Mouse (Mus musculus): ENCODE measurements around the gene Nans. TPM values are rescaled to one million over a fixed set of nuclear protein-coding genes. Genes with fewer than 3 reads are reported as not detected.

The Nans gene
- polyA plus RNA-seq, 1 experiment from 2014 or later = 94.4 TPM

GRCm38 (mm10) chr4:46535840-46536361, 46.9 kb downstream of the Nans start, which contains the start of gene Trim14:
TSS of gene Trim14 (minus strand) at chr4:46536141.
- no peak within 1 kb of the TSS for H3K27ac ChIP-seq
- no peaks in the 10 kb centered on the region for H3K36me3 ChIP-seq
- no peak within 1 kb of the TSS for H3K9ac ChIP-seq
- H3K4me3 ChIP-seq = peak within 1 kb of the TSS; percentile 51
- under 1% methylated on average over 41 of the region's 46 CpGs for WGBS
- H3K4me1 ChIP-seq = peaks cover 20% of the 10 kb centered on the region
- H3K27me3 ChIP-seq = peaks cover 41% of the 10 kb centered on the region
- H3K4me2 ChIP-seq = peak within 1 kb of the TSS; percentile 85
- H3K9me3 ChIP-seq = no peaks in the 10 kb centered on the region
- ATAC-seq (ENCODE audit: insufficient number of reproducible peaks, low FRiP score, low TSS enrichment, low read depth) = 0 out of 2 replicates have a peak, but pooled peaks have one; percentile 31

- WGBS = 51% methylated on average over 9 of the region's 9 CpGs
- H3K9ac ChIP-seq = no peak overlapping the region
- no peak overlapping the region for H3K4me2 ChIP-seq
- H3K27ac ChIP-seq = no peak overlapping the region
- no peaks in the 10 kb centered on the region for H3K36me3 ChIP-seq
- H3K27me3 ChIP-seq = peaks cover 34% of the 10 kb centered on the region
- no peak for ATAC-seq (ENCODE audit: insufficient number of reproducible peaks, low FRiP score, low TSS enrichment, low read depth)
- no peak overlapping the region for H3K4me3 ChIP-seq
- peaks cover 16% of the 10 kb centered on the region for H3K4me1 ChIP-seq
- no peaks in the 10 kb centered on the region for H3K9me3 ChIP-seq
These were observed 50.1 kb downstream of the Nans start for GRCm38 (mm10) chr4:46539167-46539566.

DNA sequence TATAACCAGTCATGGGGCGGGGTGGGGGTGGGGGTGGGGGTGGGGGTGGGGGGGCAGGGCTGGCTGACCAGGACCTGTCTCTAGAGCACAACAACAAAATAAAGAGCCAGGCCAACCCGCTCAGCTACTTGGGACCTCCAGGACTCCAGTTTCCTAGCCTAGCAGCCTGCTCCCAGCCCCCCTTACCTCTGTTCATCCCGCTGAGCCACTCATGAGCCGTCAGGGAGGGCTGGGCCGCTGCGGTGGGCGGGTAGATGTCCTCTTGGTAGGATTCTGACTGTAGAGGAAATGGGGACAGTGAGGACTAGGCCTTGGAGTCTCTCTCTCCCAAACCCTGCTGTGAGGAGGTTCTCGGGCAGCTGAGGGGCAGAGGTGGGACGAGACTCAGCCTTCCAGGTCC, 52.7 kb downstream of the Nans start:
- WGBS = 59% methylated on average over 9 of the region's 9 CpGs
- H3K27me3 ChIP-seq = peaks cover 8% of the 10 kb centered on the region
- no peak overlapping the region for H3K4me2 ChIP-seq
- no peaks in the 10 kb centered on the region for H3K9me3 ChIP-seq
- no peak overlapping the region for H3K9ac ChIP-seq
- H3K4me3 ChIP-seq = no peak overlapping the region
- H3K36me3 ChIP-seq = no peaks in the 10 kb centered on the region
- peaks cover 3% of the 10 kb centered on the region; the same call in 1 of the 2 replicates for H3K4me1 ChIP-seq
- ATAC-seq (ENCODE audit: insufficient number of reproducible peaks, low FRiP score, low TSS enrichment, low read depth) = no peak
- H3K27ac ChIP-seq = no peak overlapping the region

DNA sequence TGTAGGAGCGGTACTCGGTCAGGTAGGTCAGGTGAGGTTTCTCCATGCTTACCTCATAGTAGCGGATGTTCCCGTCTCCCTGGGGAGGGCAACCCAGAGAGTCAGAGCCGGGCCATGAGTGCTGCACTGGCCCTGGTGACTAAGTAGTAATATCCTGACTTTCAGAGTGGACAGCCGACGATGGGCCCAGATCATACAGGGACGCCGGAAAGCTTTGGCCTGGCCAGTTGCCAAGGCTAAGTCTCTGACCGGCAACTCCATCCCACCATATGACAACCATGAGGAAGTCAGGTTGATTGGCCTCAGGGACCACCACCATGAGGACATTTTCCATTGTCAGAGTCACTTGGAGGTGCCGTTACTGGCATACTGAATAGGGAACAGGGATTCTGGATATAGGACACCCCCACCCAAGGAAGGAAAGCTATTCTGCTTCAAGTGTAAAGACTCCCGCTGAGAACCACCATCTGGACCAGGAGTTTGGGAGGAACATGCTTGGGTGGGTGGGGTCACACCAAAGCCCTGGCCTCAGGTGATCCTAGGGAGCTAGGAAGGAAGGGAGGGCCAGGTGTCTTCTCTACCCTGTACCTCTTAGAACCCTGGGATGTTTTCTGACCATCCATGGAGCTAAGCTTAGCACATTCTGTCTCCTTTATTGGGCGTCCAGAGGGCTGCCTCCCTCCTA, 54.5 kb downstream of the Nans start:
- no peak for ATAC-seq (ENCODE audit: insufficient number of reproducible peaks, low FRiP score, low TSS enrichment, low read depth)
- Histone ChIP-seq H3K9ac (no peak overlapping the region), H3K4me3 (no peak overlapping the region), H3K27me3 (no peaks in the 10 kb centered on the region), H3K27ac (no peak overlapping the region), H3K9me3 (no peaks in the 10 kb centered on the region), H3K4me1 (peaks cover 3% of the 10 kb centered on the region; the same call in 1 of the 2 replicates), H3K36me3 (no peaks in the 10 kb centered on the region), H3K4me2 (no peak overlapping the region)
- 85% methylated on average over 13 of the region's 13 CpGs for WGBS

- 52% methylated on average over 1 of the region's 1 CpGs for WGBS
- no peaks in the 10 kb centered on the region for H3K9me3 ChIP-seq
- no peak overlapping the region for H3K9ac ChIP-seq
- H3K36me3 ChIP-seq = no peaks in the 10 kb centered on the region
- H3K4me3 ChIP-seq = no peak overlapping the region
- no peaks in the 10 kb centered on the region for H3K4me1 ChIP-seq
- H3K27ac ChIP-seq = no peak overlapping the region
- no peak overlapping the region for H3K4me2 ChIP-seq
- ATAC-seq (ENCODE audit: insufficient number of reproducible peaks, low FRiP score, low TSS enrichment, low read depth) = no peak
- no peaks in the 10 kb centered on the region for H3K27me3 ChIP-seq
These were observed 55.3 kb downstream of the Nans start for GRCm38 (mm10) chr4:46544313-46544712.

GRCm38 (mm10) chr4:46545498-46545897, 56.5 kb downstream of the Nans start:
- Histone ChIP-seq H3K36me3 (no peaks in the 10 kb centered on the region), H3K4me3 (no peak overlapping the region), H3K27me3 (no peaks in the 10 kb centered on the region), H3K4me1 (no peaks in the 10 kb centered on the region), H3K27ac (no peak overlapping the region), H3K4me2 (no peak overlapping the region), H3K9me3 (no peaks in the 10 kb centered on the region), H3K9ac (no peak overlapping the region)
- 13% methylated on average over 9 of the region's 9 CpGs for WGBS
- no peak for ATAC-seq (ENCODE audit: insufficient number of reproducible peaks, low FRiP score, low TSS enrichment, low read depth)

DNA sequence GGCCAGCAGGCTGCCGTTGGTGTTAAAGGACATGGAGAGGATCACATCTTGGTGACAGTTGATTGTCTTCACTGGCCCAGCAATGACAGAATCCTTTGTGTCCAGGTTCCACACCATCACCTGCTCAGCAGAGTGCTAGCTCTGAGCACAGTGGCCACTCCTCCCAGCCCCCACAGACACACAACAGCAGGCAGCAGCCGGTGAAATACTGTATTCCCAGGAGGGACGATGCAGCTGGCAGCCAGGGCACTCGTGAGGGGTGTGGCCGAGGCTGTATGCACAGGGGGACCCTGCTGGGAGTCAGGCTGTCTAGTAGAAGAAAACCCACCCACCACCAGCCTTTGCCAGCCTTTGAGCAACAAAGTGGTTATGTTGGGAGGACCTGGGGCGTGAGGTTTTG, 57.7 kb downstream of the Nans start:
- H3K4me2 ChIP-seq = no peak overlapping the region
- no peak for ATAC-seq (ENCODE audit: insufficient number of reproducible peaks, low FRiP score, low TSS enrichment, low read depth)

GRCm38 (mm10) chr4:46549979-46550378, 60.9 kb downstream of the Nans start:
- Histone ChIP-seq H3K27me3 (no peaks in the 10 kb centered on the region), H3K4me1 (no peaks in the 10 kb centered on the region)

More for the DNA sequence above, 57.7 kb downstream of the Nans start:
- H3K27ac ChIP-seq = no peak overlapping the region
- no peaks in the 10 kb centered on the region for H3K27me3 ChIP-seq
- H3K4me1 ChIP-seq = no peaks in the 10 kb centered on the region
- no peaks in the 10 kb centered on the region for H3K9me3 ChIP-seq
- no peak overlapping the region for H3K9ac ChIP-seq
- no peak overlapping the region for H3K4me3 ChIP-seq
- WGBS = 37% methylated on average over 6 of the region's 6 CpGs
- H3K36me3 ChIP-seq = no peaks in the 10 kb centered on the region

DNA sequence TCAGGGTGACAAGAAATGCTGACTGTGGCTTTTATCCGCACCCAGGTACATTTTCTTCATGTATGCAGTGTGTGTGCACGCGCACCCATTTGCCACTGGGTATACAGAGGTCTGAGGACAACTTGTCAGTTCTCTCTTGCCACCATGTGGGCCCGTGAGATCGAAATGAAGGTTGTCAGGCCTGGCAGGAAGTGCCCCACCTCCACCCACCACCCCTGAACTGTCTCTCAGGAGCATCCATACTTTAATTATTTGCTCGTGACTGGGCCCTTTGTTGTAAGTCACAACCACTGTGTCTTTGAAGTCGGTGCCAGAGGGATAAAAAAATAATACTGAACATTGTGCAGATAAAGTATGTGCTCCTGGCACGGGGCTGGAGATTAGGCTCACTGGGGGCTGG, 61.4 kb downstream of the Nans start:
- Histone ChIP-seq H3K36me3 (no peaks in the 10 kb centered on the region), H3K4me3 (no peak overlapping the region), H3K4me2 (no peak overlapping the region), H3K27ac (no peak overlapping the region), H3K27me3 (no peaks in the 10 kb centered on the region), H3K9me3 (no peaks in the 10 kb centered on the region), H3K4me1 (no peaks in the 10 kb centered on the region), H3K9ac (no peak overlapping the region)
- 63% methylated on average over 8 of the region's 8 CpGs for WGBS
- ATAC-seq (ENCODE audit: insufficient number of reproducible peaks, low FRiP score, low TSS enrichment, low read depth) = no peak

More at GRCm38 (mm10) chr4:46549979-46550378, 60.9 kb downstream of the Nans start:
- no peak for ATAC-seq (ENCODE audit: insufficient number of reproducible peaks, low FRiP score, low TSS enrichment, low read depth)
- WGBS = 81% methylated on average over 9 of the region's 10 CpGs
- no peak overlapping the region for H3K27ac ChIP-seq
- H3K9me3 ChIP-seq = no peaks in the 10 kb centered on the region
- H3K36me3 ChIP-seq = no peaks in the 10 kb centered on the region
- H3K4me2 ChIP-seq = no peak overlapping the region
- no peak overlapping the region for H3K4me3 ChIP-seq
- no peak overlapping the region for H3K9ac ChIP-seq

Other genes starting within 250 kb of the Nans start
- gene Foxe1, start 145.6 kb upstream of the Nans start, polyA plus RNA-seq (2015; fragmentation: Nextera tagmentation; extraction: Ambion mirVana) = 0.08 TPM in 1 of 2 replicates, not detected in the other
- 10.2 and 10.6 TPM in 2 replicates for gene Trmo, start 99.8 kb upstream of the Nans start, polyA plus RNA-seq (2015; fragmentation: Nextera tagmentation; extraction: Ambion mirVana)
- gene Hemgn, start 75.7 kb upstream of the Nans start, polyA plus RNA-seq (2015; fragmentation: Nextera tagmentation; extraction: Ambion mirVana) = 0.77 and 2.4 TPM in 2 replicates
- 235 and 258 TPM in 2 replicates for gene Anp32b, start 38.3 kb upstream of the Nans start, polyA plus RNA-seq (2015; fragmentation: Nextera tagmentation; extraction: Ambion mirVana)
- gene Trim14, start 46.9 kb downstream of the Nans start, polyA plus RNA-seq (2015; fragmentation: Nextera tagmentation; extraction: Ambion mirVana) = 1.4 and 2.1 TPM in 2 replicates
- gene Coro2a, start 113.0 kb downstream of the Nans start, polyA plus RNA-seq (2015; fragmentation: Nextera tagmentation; extraction: Ambion mirVana) = 3.2 and 3.5 TPM in 2 replicates
- 1.8 and 2.5 TPM in 2 replicates for gene Tbc1d2, start 161.0 kb downstream of the Nans start, polyA plus RNA-seq (2015; fragmentation: Nextera tagmentation; extraction: Ambion mirVana)

Measured in limb, embryonic 15.5 days (tissue).